Mouse (Mus musculus) small intestine, adult 2 months (tissue): ENCODE measurements around the gene Tnfaip8l1.

Experiments
- CTCF ChIP-seq: fragments of 200-500 bp; IDR thresholded peaks from 2 replicates; pipeline ENCODE4 v1.5.1; 2012; ENCODE audit warnings: low read depth, mild to moderate bottlenecking, control low read depth, inconsistent platforms, low read length, moderate library complexity, mixed read lengths; ENCODE audit not compliant: insufficient replicate concordance, insufficient read length; ENCODE audit errors: extremely low read depth
- POLR2A ChIP-seq: fragments of 200-500 bp; IDR thresholded peaks from 2 replicates; pipeline ENCODE4 v1.6.1; 2012; ENCODE audit warnings: low read depth, mild to moderate bottlenecking, control low read depth, inconsistent platforms, low read length, moderate library complexity

- TF ChIP-seq CTCF (no peak), POLR2A (no peak)
These were observed 38.5 kb upstream of the Tnfaip8l1 start for GRCm38 (mm10) chr17:56123681-56124340.
